Mouse (Mus musculus): ENCODE measurements around the gene Tspan12. TPM values are rescaled to one million over a fixed set of nuclear protein-coding genes. Genes with fewer than 3 reads are reported as not detected.
"Not testable (repeated sequence)": the region's sequence is repeated elsewhere in the genome, so short reads cannot be mapped to it uniquely, and the experiment has no call there.

Tspan12 gene
- polyA plus RNA-seq, 1 experiment from 2014 or later = 23.3 TPM

GRCm38 (mm10) chr6:21796413-21796812, 55.9 kb downstream of the Tspan12 start:
- H3K9me3 ChIP-seq (replicated peaks) = no peaks in the 10 kb centered on the region
- no peak overlapping the region for H3K9ac ChIP-seq
- no peaks in the 10 kb centered on the region for H3K36me3 ChIP-seq
- DNase-seq (no peak), ATAC-seq (ENCODE audit: low read depth) (no peak)
- H3K27me3 ChIP-seq = no peaks in the 10 kb centered on the region
- no peak overlapping the region for H3K4me3 ChIP-seq (replicated peaks)
- no peak overlapping the region for H3K27ac ChIP-seq
- 77% methylated on average over 10 of the region's 10 CpGs for WGBS (ENCODE audit: insufficient replicate concordance)
- no peak overlapping the region for H3K4me2 ChIP-seq
- H3K4me1 ChIP-seq (replicated peaks) = peaks cover 13% of the 10 kb centered on the region

GRCm38 (mm10) chr6:21795410-21795809, 56.9 kb downstream of the Tspan12 start:
- ATAC-seq (ENCODE audit: low read depth) (no peak), DNase-seq (no peak)
- no peak overlapping the region for H3K4me2 ChIP-seq
- H3K27ac ChIP-seq = no peak overlapping the region
- no peak overlapping the region for H3K4me3 ChIP-seq (replicated peaks)
- H3K9me3 ChIP-seq (replicated peaks) = no peaks in the 10 kb centered on the region
- WGBS (ENCODE audit: insufficient replicate concordance) = 80% methylated on average over 5 of the region's 5 CpGs
- H3K9ac ChIP-seq = no peak overlapping the region
- H3K36me3 ChIP-seq = no peaks in the 10 kb centered on the region
- H3K27me3 ChIP-seq = no peaks in the 10 kb centered on the region
- H3K4me1 ChIP-seq (replicated peaks) = peaks cover 23% of the 10 kb centered on the region

- DNase-seq (peak; percentile 23), ATAC-seq (ENCODE audit: low read depth) (no peak)
- Histone ChIP-seq H3K4me2 (no peak overlapping the region), H3K27ac (no peak overlapping the region), H3K4me3 (replicated peaks) (no peak overlapping the region), H3K9ac (no peak overlapping the region), H3K36me3 (no peaks in the 10 kb centered on the region), H3K27me3 (no peaks in the 10 kb centered on the region), H3K4me1 (replicated peaks) (peaks cover 27% of the 10 kb centered on the region), H3K9me3 (replicated peaks) (no peaks in the 10 kb centered on the region)
- 9% methylated on average over 7 of the region's 7 CpGs for WGBS (ENCODE audit: insufficient replicate concordance)
Measured at GRCm38 (mm10) chr6:21795072-21795407, 57.3 kb downstream of the Tspan12 start.

GRCm38 (mm10) chr6:21794337-21795071, 57.8 kb downstream of the Tspan12 start:
- peaks cover 32% of the 10 kb centered on the region for H3K4me1 ChIP-seq (replicated peaks)
- H3K27ac ChIP-seq = no peak overlapping the region
- 69% methylated on average over 11 of the region's 11 CpGs for WGBS (ENCODE audit: insufficient replicate concordance)
- H3K9ac ChIP-seq = no peak overlapping the region
- H3K9me3 ChIP-seq (replicated peaks) = no peaks in the 10 kb centered on the region
- ATAC-seq (ENCODE audit: low read depth) (no peak), DNase-seq (no peak)
- no peaks in the 10 kb centered on the region for H3K36me3 ChIP-seq
- no peak overlapping the region for H3K4me2 ChIP-seq
- H3K27me3 ChIP-seq = no peaks in the 10 kb centered on the region
- no peak overlapping the region for H3K4me3 ChIP-seq (replicated peaks)

GRCm38 (mm10) chr6:21791307-21791706, 61.0 kb downstream of the Tspan12 start:
- Histone ChIP-seq H3K9ac (no peak overlapping the region), H3K36me3 (no peaks in the 10 kb centered on the region), H3K4me3 (replicated peaks) (no peak overlapping the region), H3K4me1 (replicated peaks) (peaks cover 64% of the 10 kb centered on the region), H3K27me3 (no peaks in the 10 kb centered on the region), H3K9me3 (replicated peaks) (no peaks in the 10 kb centered on the region), H3K27ac (no peak overlapping the region), H3K4me2 (no peak overlapping the region)
- no peak for DNase-seq
- 43% methylated on average over 7 of the region's 7 CpGs for WGBS (ENCODE audit: insufficient replicate concordance)
- no peak for ATAC-seq (ENCODE audit: low read depth)

- peaks cover 71% of the 10 kb centered on the region for H3K4me1 ChIP-seq (replicated peaks)
- H3K27me3 ChIP-seq = no peaks in the 10 kb centered on the region
- ATAC-seq (ENCODE audit: low read depth) = no peak
- DNase-seq = no peak
- no peaks in the 10 kb centered on the region for H3K9me3 ChIP-seq (replicated peaks)
- H3K36me3 ChIP-seq = no peaks in the 10 kb centered on the region
- WGBS (ENCODE audit: insufficient replicate concordance) = 54% methylated on average over 4 of the region's 4 CpGs
- no peak overlapping the region for H3K4me3 ChIP-seq (replicated peaks)
- H3K27ac ChIP-seq = peak overlapping the region; percentile 66; the same call in 1 of the 2 replicates
- H3K4me2 ChIP-seq = peak overlapping the region; percentile 46
- 0 out of 2 replicates have a peak overlapping the region, but pooled peaks have one; percentile 15 for H3K9ac ChIP-seq
Measured at GRCm38 (mm10) chr6:21790550-21791086, 61.7 kb downstream of the Tspan12 start.

- H3K4me1 ChIP-seq (replicated peaks) = peaks cover 77% of the 10 kb centered on the region
- H3K27me3 ChIP-seq = no peaks in the 10 kb centered on the region
- ATAC-seq (ENCODE audit: low read depth) (peak; percentile 58), DNase-seq (no peak)
- H3K36me3 ChIP-seq = no peaks in the 10 kb centered on the region
- H3K9ac ChIP-seq = 0 out of 2 replicates have a peak overlapping the region, but pooled peaks have one; percentile 15
- H3K27ac ChIP-seq = peak overlapping the region; percentile 66
- 0 out of 2 replicates have a peak overlapping the region, but pooled peaks have one; percentile 6 for H3K4me3 ChIP-seq (replicated peaks)
- no peaks in the 10 kb centered on the region for H3K9me3 ChIP-seq (replicated peaks)
- WGBS (ENCODE audit: insufficient replicate concordance) = 41% methylated on average over 2 of the region's 2 CpGs
- peak overlapping the region; percentile 46 for H3K4me2 ChIP-seq
Measured at GRCm38 (mm10) chr6:21790036-21790435, 62.3 kb downstream of the Tspan12 start.

- 9% methylated on average over 1 of the region's 1 CpGs for WGBS (ENCODE audit: insufficient replicate concordance)
- peak; percentile 56 for ATAC-seq (ENCODE audit: low read depth)
- Histone ChIP-seq H3K4me2 (peak overlapping the region; percentile 46), H3K27ac (peak overlapping the region; percentile 66; the same call in 1 of the 2 replicates), H3K4me1 (replicated peaks) (peaks cover 80% of the 10 kb centered on the region)
- H3K9me3 ChIP-seq (replicated peaks); H3K4me3 ChIP-seq (replicated peaks); H3K27me3 ChIP-seq; H3K36me3 ChIP-seq; H3K9ac ChIP-seq: not testable (repeated sequence)
- peak; percentile 43 for DNase-seq
Measured at GRCm38 (mm10) chr6:21789582-21789981, 62.7 kb downstream of the Tspan12 start.

- Histone ChIP-seq H3K4me2 (peak overlapping the region; percentile 51), H3K9me3 (replicated peaks) (no peaks in the 10 kb centered on the region), H3K27me3 (no peaks in the 10 kb centered on the region), H3K4me1 (replicated peaks) (peaks cover 73% of the 10 kb centered on the region), H3K36me3 (no peaks in the 10 kb centered on the region), H3K27ac (peak overlapping the region; percentile 40), H3K4me3 (replicated peaks) (0 out of 2 replicates have a peak overlapping the region, but pooled peaks have one; percentile 12), H3K9ac (0 out of 2 replicates have a peak overlapping the region, but pooled peaks have one; percentile 17)
- ATAC-seq (ENCODE audit: low read depth) = peak; percentile 68
- DNase-seq = peak; percentile 8
- WGBS (ENCODE audit: insufficient replicate concordance) = 41% methylated on average over 11 of the region's 11 CpGs
Measured at GRCm38 (mm10) chr6:21787757-21788156, 64.6 kb downstream of the Tspan12 start.

- Histone ChIP-seq H3K4me3 (replicated peaks) (0 out of 2 replicates have a peak overlapping the region, but pooled peaks have one; percentile 12), H3K27me3 (no peaks in the 10 kb centered on the region), H3K4me2 (peak overlapping the region; percentile 51), H3K9ac (0 out of 2 replicates have a peak overlapping the region, but pooled peaks have one; percentile 17), H3K4me1 (replicated peaks) (peaks cover 73% of the 10 kb centered on the region), H3K9me3 (replicated peaks) (no peaks in the 10 kb centered on the region), H3K27ac (no peak overlapping the region; the same call in 1 of the 2 replicates), H3K36me3 (no peaks in the 10 kb centered on the region)
- 11% methylated on average over 6 of the region's 6 CpGs for WGBS (ENCODE audit: insufficient replicate concordance)
- DNase-seq = peak; percentile 51
- ATAC-seq (ENCODE audit: low read depth) = peak; percentile 72
Measured at GRCm38 (mm10) chr6:21787274-21787673, 65.0 kb downstream of the Tspan12 start.

- Histone ChIP-seq H3K27me3 (no peaks in the 10 kb centered on the region), H3K4me1 (replicated peaks) (peaks cover 8% of the 10 kb centered on the region), H3K9me3 (replicated peaks) (no peaks in the 10 kb centered on the region), H3K4me3 (replicated peaks) (no peak overlapping the region), H3K4me2 (no peak overlapping the region), H3K27ac (no peak overlapping the region), H3K36me3 (no peaks in the 10 kb centered on the region), H3K9ac (no peak overlapping the region)
- WGBS (ENCODE audit: insufficient replicate concordance) = 58% methylated on average over 7 of the region's 7 CpGs
- no peak for DNase-seq
- peak; percentile 71 for ATAC-seq (ENCODE audit: low read depth)
Measured at GRCm38 (mm10) chr6:21774213-21774916, 78.0 kb downstream of the Tspan12 start.
